Mouse (Mus musculus) c-Kit-positive CD71-negative TER-119-negative erythroid progenitor cells, embryonic 14.5 days (primary cell): ENCODE measurements around the gene Cdcp1.

ENCODE experiments used
- DNase-seq: peaks from one replicate; pipeline ENCODE4 v3.0.0-alpha.2; 2013; ENCODE audit warnings: low read depth

Cdcp1 gene

DNA sequence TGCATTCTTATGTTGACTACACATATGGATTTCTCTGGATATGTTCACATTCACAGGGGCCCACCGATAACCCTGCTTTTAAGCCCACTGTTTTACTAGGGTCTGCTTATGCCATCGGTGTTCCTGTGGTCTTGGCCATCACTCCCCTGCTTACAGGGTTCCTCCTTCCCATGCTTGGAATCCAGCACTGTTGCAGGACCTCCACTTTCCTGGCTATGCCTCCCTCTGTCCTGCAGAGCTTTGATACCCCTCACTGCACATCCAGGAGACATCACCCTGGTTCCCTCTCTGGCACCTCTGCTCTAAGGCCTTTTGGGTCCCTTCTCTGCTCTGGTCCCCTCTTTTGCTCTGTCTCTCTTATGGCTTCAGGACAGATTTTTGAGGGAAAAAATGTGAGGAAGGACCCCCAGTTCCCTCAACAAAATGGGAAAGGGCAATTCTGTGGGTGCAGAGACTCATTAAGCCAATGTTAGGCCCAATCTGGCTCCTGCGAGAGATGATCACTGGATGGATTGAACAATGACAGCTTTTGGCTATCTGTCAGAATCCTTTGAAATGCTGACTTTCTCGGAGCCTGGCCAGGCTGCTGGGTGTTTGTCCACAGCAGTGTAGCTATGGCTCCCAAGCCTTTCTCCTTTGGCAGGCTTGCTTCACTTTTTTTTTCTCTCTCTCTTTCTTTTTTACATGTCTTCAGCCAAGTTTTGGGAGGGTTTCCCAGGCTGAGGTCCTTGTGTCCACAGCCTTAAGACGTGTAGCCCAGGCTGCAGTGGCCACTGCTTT, 65.4 kb downstream of the Cdcp1 start, which contains the start of gene Clec3b:
TSS of gene Clec3b (plus strand) at position 706 of the 780 bp plus-strand sequence.
- DNase-seq, result no peak

- DNase-seq, result no peak
Observed at GRCm38 (mm10) chr9:123148430-123148829, 67.4 kb downstream of the Cdcp1 start.

GRCm38 (mm10) chr9:123139887-123140614, 75.8 kb downstream of the Cdcp1 start:
- no peak for DNase-seq

- no peak for DNase-seq
Observed at GRCm38 (mm10) chr9:123138891-123139474, 76.9 kb downstream of the Cdcp1 start.

- no peak for DNase-seq
Observed at GRCm38 (mm10) chr9:123136953-123137682, 78.7 kb downstream of the Cdcp1 start.

GRCm38 (mm10) chr9:123132994-123133393, 82.8 kb downstream of the Cdcp1 start:
- DNase-seq, result no peak

GRCm38 (mm10) chr9:123127663-123128062, 88.2 kb downstream of the Cdcp1 start:
- DNase-seq, result no peak

GRCm38 (mm10) chr9:123124413-123124981, 91.3 kb downstream of the Cdcp1 start:
- DNase-seq, result no peak

GRCm38 (mm10) chr9:123123571-123124412, 92.0 kb downstream of the Cdcp1 start:
- no peak for DNase-seq

GRCm38 (mm10) chr9:123123017-123123416, 92.8 kb downstream of the Cdcp1 start:
- DNase-seq, result no peak
